Mouse (Mus musculus) layer of hippocampus, postnatal 10 days (tissue): Measurements from ENCODE around the gene Abcc3. TPM values are rescaled to one million over a fixed set of nuclear protein-coding genes. Genes with fewer than 3 reads are reported as not detected.
"Not testable (repeated sequence)": the region's sequence is repeated elsewhere in the genome, so short reads cannot be mapped to it uniquely, and the experiment has no call there.

Source experiments
- DNase-seq, 2 experiments: peaks; one replicate each; pipeline ENCODE4 v3.0.0; 2021; ENCODE audit warnings: low spot score in 2 of 2
- total RNA-seq, 2 experiments: library from RNA; stranded (reverse); gene quantifications; 2 replicates each; pipeline ENCODE4 v1.2.3; 2021

The Abcc3 gene
- total RNA-seq, 2 experiments from 2014 or later: 1.8 to 2.2 TPM

GRCm38 (mm10) chr11:94403757-94404156, 11.0 kb upstream of the Abcc3 start:
- DNase-seq: no peak

DNA sequence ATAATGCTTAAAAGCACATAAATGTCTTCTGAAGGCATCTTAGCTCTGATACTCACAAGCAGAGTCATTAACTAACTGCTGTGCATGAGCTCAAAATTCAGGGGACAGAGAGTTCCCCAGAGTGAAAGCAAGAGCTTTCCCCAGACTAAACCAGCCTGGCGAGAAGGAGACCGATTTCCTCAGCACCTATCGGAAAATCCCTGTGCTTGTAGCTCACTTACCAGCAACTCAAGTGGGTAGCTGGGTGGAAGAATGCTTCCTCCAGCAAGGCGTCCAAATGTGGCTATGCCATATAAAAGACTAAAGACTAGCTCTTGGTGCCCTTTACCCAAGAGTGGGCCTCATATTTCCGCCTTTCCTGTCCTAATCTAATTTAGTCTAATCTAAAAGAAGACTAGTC, 9.9 kb upstream of the Abcc3 start:
- no peak for DNase-seq

DNA sequence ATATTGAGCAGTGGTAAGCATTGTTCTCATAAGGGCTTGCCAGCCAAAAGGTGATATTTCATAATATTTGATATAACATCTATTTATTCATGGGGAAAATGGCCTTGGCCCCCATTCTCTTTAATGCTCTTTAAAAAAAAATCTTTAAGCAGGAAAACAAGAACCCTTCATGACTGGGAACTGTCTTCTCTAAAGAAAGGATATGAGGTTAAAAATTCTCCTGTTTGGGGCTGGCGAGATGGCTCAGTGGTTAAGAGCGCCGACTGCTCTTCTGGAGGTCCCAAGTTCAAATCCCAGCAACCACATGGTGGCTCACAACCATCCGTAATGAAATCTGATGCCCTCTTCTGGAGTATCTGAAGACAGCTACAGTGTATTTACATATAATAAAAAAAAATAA, 9.2 kb upstream of the Abcc3 start:
- DNase-seq: not testable (repeated sequence)

GRCm38 (mm10) chr11:94400996-94401395, 8.2 kb upstream of the Abcc3 start:
- no peak for DNase-seq

GRCm38 (mm10) chr11:94394107-94394506, 1.3 kb upstream of the Abcc3 start:
- DNase-seq: no peak

GRCm38 (mm10) chr11:94393490-94393889, 693 bp upstream of the Abcc3 start:
- not testable (repeated sequence) for DNase-seq

- DNase-seq: no peak
Observed at GRCm38 (mm10) chr11:94391661-94392060, 1.1 kb downstream of the Abcc3 start.

DNA sequence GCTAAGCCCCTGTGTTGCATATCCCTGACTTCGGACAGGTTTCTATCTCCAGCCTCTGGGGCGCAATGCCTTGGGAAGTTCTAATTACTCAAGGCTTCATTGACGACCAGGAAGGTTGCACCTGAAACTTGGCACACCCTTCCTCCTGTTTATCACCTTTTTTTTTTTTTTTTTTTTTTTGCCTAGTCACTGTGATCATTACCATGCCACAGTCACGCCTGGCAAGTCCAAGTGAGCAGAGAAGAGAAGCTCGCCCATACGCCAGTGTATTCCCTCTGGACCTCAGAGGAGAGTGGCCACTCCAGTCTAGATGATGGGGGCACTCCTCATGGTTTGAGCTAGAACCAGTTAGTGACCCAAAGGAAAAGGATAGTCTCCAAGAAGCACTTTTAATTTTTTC, 2.0 kb downstream of the Abcc3 start:
- DNase-seq: no peak

DNA sequence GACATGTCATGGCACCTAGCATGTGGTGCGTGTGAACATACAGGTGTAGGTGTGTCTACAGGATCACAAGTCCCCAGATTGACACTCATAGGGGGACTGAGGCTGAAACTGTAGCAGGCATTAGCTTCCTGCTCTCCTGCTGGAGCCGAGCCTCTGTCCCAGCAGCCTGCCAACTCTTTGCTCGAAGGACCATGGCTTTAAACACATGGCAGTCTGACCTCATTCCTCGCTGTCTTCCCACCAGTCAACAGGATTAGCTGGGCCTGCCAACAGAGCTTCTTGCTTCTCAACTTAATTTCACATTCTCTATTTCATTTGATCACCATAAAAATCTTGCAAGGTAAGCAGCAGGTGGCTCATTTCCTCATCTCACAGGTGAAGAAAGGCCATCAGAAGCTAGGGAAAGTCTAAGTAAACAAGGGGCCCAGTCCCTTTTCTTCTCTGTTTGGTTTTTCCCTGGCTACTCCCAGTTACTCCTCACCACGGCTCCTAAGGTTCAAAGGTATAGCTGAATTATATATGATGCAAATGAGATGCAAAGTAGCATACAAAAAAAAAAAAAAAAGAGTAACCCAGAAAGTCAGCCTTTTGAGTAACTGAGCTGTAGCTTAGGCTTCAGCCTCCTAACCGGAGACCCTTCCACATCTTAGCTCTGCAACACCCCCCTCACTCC, 2.9 kb downstream of the Abcc3 start:
- no peak for DNase-seq

- no peak for DNase-seq
Observed at GRCm38 (mm10) chr11:94389021-94389420, 3.8 kb downstream of the Abcc3 start.

- DNase-seq: no peak
Observed at GRCm38 (mm10) chr11:94387756-94388155, 5.0 kb downstream of the Abcc3 start.

DNA sequence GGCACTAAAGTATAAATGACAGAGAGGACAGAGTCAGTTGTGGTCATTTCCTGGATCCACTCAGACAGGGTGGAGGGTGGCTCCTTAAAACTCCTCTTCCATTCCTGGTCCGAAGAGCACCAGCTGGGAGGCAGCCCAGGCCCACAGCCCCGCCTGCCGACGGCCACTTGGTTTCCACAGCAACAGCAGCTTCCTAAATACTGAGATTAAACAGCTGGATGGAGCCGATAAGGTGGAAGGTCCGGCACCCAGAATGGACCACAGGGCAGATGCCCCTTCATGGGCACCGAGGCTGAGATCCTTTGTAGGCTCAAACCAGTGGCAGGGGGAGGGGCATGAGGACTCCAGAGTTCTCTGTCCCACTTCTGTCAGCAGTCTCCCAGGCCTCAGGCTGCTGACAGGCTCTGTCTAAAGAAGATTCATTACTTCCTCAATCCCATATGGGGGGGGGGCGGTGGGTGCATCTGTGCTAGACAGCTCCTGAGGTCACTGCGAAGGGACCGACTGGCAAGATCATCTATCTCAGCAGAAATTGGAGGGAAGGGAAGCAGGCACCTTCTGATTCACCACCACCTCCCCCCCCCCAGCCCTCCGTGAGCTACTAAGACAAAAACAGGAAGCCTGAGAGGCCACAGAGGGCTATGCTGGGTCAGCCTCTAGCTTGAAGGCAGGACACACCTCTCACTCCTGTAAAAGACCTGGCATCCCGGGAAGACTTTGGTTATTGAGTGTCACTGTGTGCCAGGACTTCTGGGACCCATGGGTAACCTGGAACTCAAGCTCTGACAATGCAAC, 6.6 kb downstream of the Abcc3 start:
- peak; percentile 19 to 33 for DNase-seq

DNA sequence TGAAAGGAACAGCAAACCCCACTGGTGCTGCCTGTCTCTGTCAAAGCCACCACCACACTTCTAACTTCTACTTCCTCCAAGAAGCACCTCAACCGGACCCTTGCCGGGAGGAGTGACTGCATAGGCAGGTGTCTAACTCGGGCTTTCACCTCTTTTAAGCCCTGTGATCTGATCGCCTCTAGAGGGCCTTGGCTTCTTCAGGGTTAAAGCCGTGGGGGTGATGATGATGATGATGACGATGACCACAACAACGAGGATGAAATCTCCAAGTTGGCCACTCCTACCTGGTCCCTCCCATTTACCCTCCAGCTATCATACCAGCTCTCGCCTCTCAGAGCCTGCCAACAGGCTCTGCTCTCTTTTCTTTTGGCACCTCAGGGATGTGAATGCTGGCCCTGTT, 13.1 kb downstream of the Abcc3 start:
- DNase-seq: no peak

GRCm38 (mm10) chr11:94379061-94379460, 13.7 kb downstream of the Abcc3 start:
- DNase-seq: no peak

- no peak for DNase-seq
Observed at GRCm38 (mm10) chr11:94374276-94374948, 18.4 kb downstream of the Abcc3 start.

DNA sequence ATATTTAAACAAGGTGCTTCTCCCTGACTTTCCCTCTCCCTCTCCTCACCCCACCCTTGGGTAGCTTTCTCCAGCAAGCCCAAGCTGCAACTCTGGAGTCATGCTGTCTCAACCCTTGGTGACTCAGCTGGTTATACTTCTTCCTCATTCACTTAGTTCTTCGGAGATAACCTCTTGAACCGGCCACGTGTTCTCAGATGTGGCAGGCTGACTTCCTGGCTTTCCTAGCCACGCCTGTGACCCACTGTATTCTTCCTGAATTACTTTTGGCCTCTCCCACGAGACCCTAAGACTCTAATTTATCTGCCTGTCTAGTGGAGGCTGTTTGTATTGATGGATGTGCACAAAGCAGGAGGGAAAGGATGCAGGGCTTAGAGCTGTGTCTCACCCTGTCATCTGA, 22.0 kb downstream of the Abcc3 start:
- DNase-seq: no peak

GRCm38 (mm10) chr11:94369981-94370380, 22.8 kb downstream of the Abcc3 start:
- no peak for DNase-seq

- no peak for DNase-seq
Observed at GRCm38 (mm10) chr11:94365340-94365739, 27.5 kb downstream of the Abcc3 start.

- DNase-seq: no peak
Observed at GRCm38 (mm10) chr11:94363690-94364089, 29.1 kb downstream of the Abcc3 start.

DNA sequence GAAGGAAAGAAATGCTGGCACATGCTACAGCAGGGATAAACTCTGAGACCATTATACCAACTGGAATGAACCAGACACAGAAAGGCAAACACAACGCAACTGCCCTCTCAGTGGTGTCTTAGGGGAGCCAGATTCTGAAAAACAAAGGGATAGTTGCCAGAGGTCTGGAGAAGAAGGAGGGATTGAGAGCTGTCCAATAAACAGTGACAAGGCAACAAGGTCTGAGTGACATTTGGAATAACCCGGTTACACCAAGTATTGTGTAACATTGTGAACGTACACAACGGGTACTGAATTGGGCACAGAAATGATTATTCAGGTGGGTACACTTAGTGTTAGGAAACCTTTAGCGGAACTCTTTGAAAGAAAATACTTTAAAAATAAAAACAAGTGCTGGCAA, 30.7 kb downstream of the Abcc3 start:
- DNase-seq: no peak

- DNase-seq: no peak
Observed at GRCm38 (mm10) chr11:94361166-94361870, 31.5 kb downstream of the Abcc3 start.

- no peak for DNase-seq
Observed at GRCm38 (mm10) chr11:94359168-94359567, 33.6 kb downstream of the Abcc3 start.
